Mouse (Mus musculus) thymus, postnatal 0 days (tissue): ENCODE results near the gene Cntn4. TPM values are rescaled to one million over a fixed set of nuclear protein-coding genes. Genes with fewer than 3 reads are reported as not detected.

Experiments
- DNase-seq: peaks from one replicate; pipeline ENCODE4 v3.0.0-alpha.2; 2015; ENCODE audit warnings: low spot score
- polyA plus RNA-seq: library from polyadenylated mRNA; unstranded; fragments of >200 nt; fragmentation: Nextera tagmentation; extraction: Ambion mirVana; gene quantifications from 2 replicates; pipeline ENCODE4 v1.2.1, GENCODE M21; 2015

Cntn4 gene
- polyA plus RNA-seq = 0.12 and 0.16 TPM in 2 replicates

- no peak for DNase-seq
Observed at GRCm38 (mm10) chr6:105677149-105678031, at the start of gene Cntn4. Gene Cntn4 (plus strand): TSS chr6:105677660.

GRCm38 (mm10) chr6:105674276-105674675 is 3.2 kb upstream of the Cntn4 start:
- no peak for DNase-seq

- DNase-seq = no peak
Observed at GRCm38 (mm10) chr6:105675099-105675498, 2.4 kb upstream of the Cntn4 start.

- DNase-seq = no peak
Observed at GRCm38 (mm10) chr6:105676637-105677036, 823 bp upstream of the Cntn4 start.

GRCm38 (mm10) chr6:105678778-105679177 is 1.3 kb downstream of the Cntn4 start:
- DNase-seq = no peak

- DNase-seq = no peak
Observed at GRCm38 (mm10) chr6:105681496-105681895, 4.0 kb downstream of the Cntn4 start.

GRCm38 (mm10) chr6:105683251-105683650 is 5.8 kb downstream of the Cntn4 start:
- DNase-seq = no peak

- DNase-seq = no peak
Observed at GRCm38 (mm10) chr6:105684123-105684522, 6.7 kb downstream of the Cntn4 start.

- no peak for DNase-seq
Observed at GRCm38 (mm10) chr6:105688195-105688594, 10.7 kb downstream of the Cntn4 start.

- DNase-seq = no peak
Observed at GRCm38 (mm10) chr6:105742026-105742425, 64.6 kb downstream of the Cntn4 start.

- DNase-seq = no peak
Observed at GRCm38 (mm10) chr6:105780616-105781015, 103.2 kb downstream of the Cntn4 start.

- DNase-seq = no peak
Observed at GRCm38 (mm10) chr6:105788462-105788861, 111.0 kb downstream of the Cntn4 start.

GRCm38 (mm10) chr6:105835099-105835498 is 157.6 kb downstream of the Cntn4 start:
- no peak for DNase-seq

GRCm38 (mm10) chr6:105847296-105847695 is 169.8 kb downstream of the Cntn4 start:
- no peak for DNase-seq

GRCm38 (mm10) chr6:105892838-105893237 is 215.4 kb downstream of the Cntn4 start:
- DNase-seq = no peak

- no peak for DNase-seq
Observed at GRCm38 (mm10) chr6:105938485-105938884, 261.0 kb downstream of the Cntn4 start.

- DNase-seq = no peak
Observed at GRCm38 (mm10) chr6:105939303-105939702, 261.8 kb downstream of the Cntn4 start.

- no peak for DNase-seq
Observed at GRCm38 (mm10) chr6:105940591-105940990, 263.1 kb downstream of the Cntn4 start.

GRCm38 (mm10) chr6:105991492-105991891 is 314.0 kb downstream of the Cntn4 start:
- no peak for DNase-seq

- DNase-seq = no peak
Observed at GRCm38 (mm10) chr6:106013018-106013417, 335.6 kb downstream of the Cntn4 start.

- DNase-seq = no peak
Observed at GRCm38 (mm10) chr6:106015126-106015525, 337.7 kb downstream of the Cntn4 start.

- DNase-seq = no peak
Observed at GRCm38 (mm10) chr6:106048878-106049277, 371.4 kb downstream of the Cntn4 start.

GRCm38 (mm10) chr6:106056123-106056522 is 378.7 kb downstream of the Cntn4 start:
- DNase-seq = no peak
